Mouse (Mus musculus) cerebellum, postnatal 14 days (tissue): ENCODE measurements around the gene Neu2.

Experiments used
- DNase-seq, 2 experiments: peaks; one replicate each; pipeline ENCODE4 v3.0.0; 2021; ENCODE audit warnings: mixed read lengths in 2 of 2

Neu2 gene

DNA sequence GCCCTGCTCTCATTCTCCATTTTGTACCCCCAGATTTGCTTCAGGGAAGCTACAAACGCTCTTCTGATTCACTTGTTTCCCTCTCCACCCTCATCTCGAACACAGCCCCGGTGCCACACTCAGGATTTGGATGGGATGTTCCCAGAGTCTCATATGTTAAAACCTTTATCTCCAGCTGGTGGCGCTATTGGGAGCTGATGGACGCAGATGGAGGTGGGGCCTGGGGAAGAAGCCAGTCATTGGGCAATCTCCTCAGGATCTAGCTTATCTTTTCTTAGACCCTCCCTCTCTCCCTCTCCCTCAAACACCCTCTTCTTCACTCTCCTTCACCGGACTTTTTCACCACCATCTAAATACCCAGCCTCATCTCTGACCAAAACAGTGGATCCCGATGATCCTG is 31.9 kb downstream of the Neu2 start:
- peak; percentile 26 to 57 for DNase-seq

- no peak for DNase-seq
These were observed 41.3 kb downstream of the Neu2 start for GRCm38 (mm10) chr1:87551008-87551407.

- DNase-seq = no peak
These were observed 43.9 kb downstream of the Neu2 start for GRCm38 (mm10) chr1:87553586-87553985.

- DNase-seq = no peak
These were observed 53.3 kb downstream of the Neu2 start for GRCm38 (mm10) chr1:87562967-87563366.

- DNase-seq = no peak
These were observed 56.1 kb downstream of the Neu2 start for GRCm38 (mm10) chr1:87565760-87566159.

GRCm38 (mm10) chr1:87568398-87568797 is 58.7 kb downstream of the Neu2 start:
- peak; percentile 34 to 37 for DNase-seq

- no peak for DNase-seq
These were observed 63.6 kb downstream of the Neu2 start for GRCm38 (mm10) chr1:87573261-87573660.

- DNase-seq = no peak
These were observed 64.1 kb downstream of the Neu2 start, which contains the start of gene Ngef for GRCm38 (mm10) chr1:87573800-87574215. Gene Ngef (minus strand): TSS chr1:87573870.

DNA sequence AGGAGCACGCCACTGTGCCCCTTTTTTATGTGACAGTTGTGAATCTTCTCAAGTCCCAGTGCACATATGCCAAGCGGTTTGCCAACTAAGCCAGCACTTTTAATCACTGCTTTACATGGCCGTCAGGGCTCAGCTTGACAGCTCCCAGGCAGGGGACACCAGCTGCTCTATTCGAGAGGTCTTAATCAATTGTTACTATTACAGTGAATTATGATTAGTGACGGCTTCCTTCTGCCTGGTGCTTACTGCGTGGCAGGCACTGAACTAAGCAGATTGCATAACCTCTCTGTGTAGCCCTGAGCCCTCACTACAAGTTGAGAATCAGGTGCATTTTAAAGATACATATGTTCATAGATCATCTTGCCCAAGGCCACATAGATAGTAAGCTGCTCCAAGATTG is 64.7 kb downstream of the Neu2 start:
- DNase-seq = peak; percentile 20 to 23

DNA sequence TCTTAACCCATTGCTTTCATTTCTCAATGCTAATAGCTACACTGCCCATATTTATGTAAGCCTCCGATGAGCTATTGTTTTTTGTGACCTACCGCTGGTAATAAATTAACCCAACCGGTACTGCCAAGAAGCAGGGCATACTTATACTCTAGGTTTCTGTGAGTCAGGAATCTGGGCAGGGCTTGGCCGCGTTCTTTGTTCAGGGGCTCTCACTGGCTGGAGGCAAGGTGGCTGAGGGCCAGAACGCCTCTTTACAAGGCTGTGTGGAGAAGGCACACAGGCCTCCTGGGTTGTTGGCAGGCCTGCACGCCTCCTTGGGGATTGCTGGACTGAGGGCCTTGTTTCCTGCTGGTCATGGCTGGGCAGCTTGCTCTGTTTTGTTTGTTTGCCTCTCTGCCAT is 65.1 kb downstream of the Neu2 start:
- peak; percentile 53 to 60 for DNase-seq

DNA sequence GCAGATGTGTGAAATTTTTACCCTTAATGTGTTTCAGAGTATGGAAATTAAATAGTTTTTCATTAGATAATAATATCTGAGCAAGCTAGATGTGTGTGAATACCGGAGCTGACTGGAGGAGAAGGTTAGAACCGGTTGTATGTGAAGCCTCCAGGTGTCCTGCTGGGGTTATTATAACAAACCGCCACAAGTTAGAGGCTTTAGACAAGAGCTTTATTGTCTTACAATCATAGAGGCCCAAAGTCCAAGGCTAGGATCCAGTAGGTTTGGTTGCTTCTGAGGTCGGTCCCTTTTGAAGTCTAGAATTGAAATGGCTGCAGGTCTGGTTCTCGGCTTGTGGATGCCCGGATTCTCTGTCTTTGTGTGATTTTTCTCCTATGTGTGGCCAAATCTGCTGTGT is 69.3 kb downstream of the Neu2 start:
- no peak for DNase-seq

GRCm38 (mm10) chr1:87580824-87581223 is 71.1 kb downstream of the Neu2 start:
- DNase-seq = no peak

DNA sequence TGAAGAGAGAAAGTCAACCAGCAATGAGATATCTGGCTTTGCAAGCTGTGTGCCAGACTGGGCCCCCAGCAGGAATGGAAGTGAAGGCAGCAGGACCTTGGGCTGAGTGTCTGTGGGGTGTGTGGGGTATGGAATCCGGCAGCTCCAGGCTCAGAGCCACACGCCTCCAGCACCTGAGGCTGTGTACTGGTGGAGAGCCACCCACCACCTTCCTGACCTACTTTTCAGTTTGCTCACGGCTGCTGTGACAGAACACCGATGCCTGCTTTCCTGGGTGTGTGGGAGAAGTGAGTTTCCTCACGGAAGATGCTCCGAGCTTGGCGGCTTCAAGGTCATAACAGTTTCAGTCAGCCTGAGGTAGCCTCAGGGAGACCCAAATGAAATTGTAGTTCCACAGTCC is 79.5 kb downstream of the Neu2 start:
- DNase-seq = no peak

GRCm38 (mm10) chr1:87589980-87590379 is 80.3 kb downstream of the Neu2 start:
- DNase-seq = no peak

- DNase-seq = no peak
These were observed 84.6 kb downstream of the Neu2 start for GRCm38 (mm10) chr1:87594261-87594660.

DNA sequence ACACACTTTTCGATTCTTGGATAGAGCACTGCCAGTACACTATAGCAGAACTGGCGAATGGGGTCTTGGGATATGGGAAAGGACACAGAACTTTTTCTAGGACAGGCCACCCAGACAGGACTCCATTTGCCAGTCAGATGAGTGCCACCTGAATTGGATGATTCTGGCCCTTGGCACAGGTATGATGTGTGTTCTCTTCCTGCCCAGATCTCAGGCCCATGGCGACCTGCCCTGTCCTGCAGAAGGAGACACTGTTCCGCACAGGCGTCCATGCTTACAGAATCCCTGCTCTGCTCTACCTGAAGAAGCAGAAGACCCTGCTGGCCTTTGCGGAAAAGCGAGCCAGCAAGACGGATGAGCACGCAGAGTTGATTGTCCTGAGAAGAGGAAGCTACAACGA is 85.0 kb downstream of the Neu2 start:
- no peak for DNase-seq

DNA sequence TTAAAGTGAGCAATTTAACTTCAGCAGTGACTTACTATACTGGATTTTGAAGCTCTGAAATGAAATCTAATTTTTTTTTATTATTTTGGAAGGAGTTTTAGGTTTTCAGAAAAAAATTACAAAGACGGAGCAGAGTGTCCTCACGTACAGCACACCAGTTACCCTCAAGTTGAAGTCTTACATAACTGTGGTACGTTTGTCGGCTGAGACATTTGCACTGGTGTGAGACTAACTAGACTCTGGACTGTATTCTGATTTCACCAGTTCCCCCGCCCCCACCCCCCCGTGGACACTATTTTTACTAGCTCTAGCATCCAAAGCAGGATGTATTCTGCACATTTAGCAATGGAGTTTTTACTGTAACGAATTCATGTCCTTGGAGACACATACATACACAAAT is 90.8 kb downstream of the Neu2 start:
- no peak for DNase-seq

- DNase-seq = no peak
These were observed 92.1 kb downstream of the Neu2 start for GRCm38 (mm10) chr1:87601801-87602200.

DNA sequence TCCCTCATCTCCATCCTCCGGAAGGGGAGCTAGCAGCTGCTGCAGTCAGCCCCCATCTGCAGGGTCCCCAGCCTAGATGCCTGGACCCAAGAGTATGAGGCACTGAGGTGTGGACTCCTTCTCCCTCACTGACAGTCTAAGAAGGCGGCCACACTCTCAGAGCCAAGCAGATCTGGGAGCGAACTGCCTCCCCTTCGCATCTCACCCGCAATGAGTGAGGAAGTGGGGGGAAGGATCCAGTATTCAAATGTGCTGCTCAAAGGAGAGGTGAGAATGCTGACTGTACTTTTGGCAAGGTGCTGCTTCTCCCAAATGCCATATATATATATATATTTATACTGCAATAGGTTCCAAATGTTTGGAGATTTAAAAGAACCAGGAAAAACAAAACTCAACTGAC is 93.7 kb downstream of the Neu2 start:
- DNase-seq = no peak

DNA sequence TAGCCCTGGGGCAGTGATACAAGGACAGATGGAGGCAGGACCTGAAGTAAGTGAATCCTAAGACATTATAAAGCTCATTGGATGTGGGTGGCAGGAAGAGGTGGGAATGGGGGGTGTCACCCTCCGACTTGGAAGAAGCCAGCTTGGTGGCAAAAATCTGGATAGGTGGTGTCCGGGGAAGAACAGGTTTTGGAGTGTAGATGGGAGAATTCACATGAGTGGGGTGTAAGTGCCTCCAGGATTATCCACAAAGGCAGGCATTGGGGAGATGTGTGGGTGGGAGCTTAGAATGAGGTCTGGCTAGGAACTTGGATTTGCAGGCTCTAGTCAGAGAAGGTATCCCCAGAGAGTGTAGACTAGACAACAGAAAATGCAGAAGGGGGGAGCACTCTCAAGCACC is 95.6 kb downstream of the Neu2 start:
- DNase-seq = no peak

GRCm38 (mm10) chr1:87607385-87608091 is 97.8 kb downstream of the Neu2 start:
- peak; percentile 95 to 96 for DNase-seq

DNA sequence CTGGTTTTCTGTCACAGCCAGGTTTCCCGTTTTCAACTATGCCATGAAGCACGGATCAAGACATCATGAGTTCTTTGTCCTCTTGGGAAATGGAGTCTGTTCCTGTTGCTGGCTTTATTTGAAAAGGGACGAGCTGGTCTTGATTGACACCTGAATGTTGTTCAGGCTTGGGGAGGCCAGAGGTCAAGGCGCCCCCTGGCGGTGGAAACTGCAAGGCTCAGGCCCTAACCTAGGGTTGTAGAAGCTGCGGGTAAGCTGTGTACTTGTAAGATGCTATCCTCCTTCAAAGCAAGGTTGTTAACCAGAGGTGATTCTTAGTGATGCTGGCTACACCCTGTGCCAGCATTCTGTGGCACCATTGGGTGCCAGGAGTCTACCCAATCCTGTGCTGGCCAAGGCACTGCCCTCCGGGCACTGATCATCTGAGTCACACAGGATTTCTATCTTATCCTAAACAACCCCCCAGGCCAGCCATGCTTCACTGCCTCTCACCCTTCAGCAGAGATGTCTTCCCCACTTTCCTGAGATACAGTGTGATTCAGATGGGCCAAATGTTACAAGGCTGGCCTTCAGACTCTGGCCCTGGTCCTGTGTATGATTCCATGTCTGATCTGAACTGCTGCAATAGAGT is 98.8 kb downstream of the Neu2 start:
- DNase-seq = peak; percentile 82 to 85

DNA sequence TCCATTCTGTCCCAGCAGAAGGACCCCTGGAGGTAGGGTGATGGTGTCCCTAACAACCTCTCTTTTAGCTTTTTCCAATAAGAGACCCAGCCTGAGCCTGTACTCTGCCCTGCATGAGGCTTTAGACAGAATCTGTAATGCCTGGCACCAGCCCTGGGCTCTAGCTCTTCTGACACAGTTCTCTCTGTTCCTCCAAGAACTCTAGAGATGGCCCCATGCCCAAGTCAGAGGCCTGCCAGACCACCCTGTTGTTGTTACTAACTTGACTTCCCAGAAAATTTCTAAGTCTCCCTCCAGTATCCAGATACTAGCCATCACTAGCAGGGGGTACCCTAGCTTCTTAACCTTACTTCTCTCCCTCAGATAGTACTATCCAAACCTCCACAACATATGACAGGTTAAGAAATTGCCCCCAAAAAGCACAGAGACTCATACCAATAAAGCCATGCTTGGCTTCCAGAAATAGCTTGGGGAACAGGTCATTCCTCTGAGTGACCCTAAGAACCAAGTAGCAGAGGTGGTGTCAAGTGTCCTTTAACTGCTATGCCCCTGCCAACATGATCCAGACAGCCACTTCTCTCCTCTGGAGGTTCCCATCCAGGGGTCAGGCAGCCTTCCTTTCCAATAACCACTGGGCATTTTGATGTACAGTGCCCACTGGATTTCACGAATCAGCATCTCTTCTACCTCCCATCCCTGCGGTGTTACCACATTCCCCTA is 105.0 kb downstream of the Neu2 start:
- peak in 1 of 2 experiments; percentile 44 for DNase-seq

DNA sequence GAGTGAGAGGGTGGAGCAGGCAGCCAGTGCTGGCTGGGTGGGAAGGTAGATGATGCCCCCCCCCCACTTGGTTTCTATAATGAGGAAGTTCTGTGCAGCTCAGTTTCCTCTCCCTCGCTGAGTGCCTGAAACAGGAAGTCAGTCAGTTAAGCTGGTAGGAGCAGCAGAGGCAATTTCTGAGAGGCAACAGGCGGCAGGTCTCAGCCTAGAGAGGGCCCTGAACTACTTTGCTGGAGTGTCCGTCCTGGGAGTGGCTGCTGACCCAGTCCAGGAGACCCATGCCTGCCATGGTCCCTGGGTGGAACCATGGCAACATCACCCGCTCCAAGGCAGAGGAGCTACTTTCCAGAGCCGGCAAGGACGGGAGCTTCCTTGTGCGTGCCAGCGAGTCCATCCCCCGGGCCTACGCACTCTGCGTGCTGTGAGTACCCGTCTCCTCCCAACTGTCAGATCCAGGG is 110.6 kb downstream of the Neu2 start, which contains the start of gene Inpp5d:
TSS of gene Inpp5d (plus strand) at position 102 of the 458 bp plus-strand sequence.
- no peak for DNase-seq
